Mouse (Mus musculus) brain, adult 2 months (tissue): ENCODE measurements around the gene Syngr2.

Source experiments
- DNase-seq: peaks from one replicate; pipeline ENCODE4 v3.0.0; 2011; ENCODE audit warnings: low read depth, low spot score

The Syngr2 gene

DNA sequence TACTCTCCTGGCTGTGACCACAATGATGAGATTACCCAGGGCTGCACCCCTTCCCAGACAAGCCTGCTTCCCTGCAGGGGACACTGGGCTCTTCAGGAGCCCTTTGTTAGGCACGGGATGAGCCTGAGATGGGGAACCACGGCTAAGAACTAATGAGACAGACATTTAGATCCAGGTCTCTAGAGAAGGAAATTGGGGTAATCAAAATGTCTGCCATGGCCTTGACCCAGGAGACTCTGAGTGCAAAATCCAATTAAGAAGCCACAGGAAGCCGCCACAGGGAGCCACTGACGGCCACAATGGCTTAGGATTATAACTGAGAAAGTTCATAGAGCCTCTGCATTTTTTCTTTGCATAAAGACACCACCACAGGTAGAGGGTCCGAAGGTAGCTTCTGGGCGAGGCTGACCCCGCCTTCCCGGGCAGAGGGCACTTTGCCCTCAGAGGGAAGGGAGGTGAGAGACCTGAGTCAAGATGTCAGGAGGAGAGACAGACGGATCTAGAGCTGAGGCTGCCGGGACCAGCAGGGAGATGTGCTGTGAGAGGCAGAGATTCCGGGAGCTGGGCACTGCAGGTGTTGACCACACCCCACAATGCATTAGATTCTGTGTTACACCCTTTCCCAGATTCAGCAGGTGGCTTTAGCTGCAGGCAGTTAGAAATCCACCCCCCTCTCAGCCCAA lies 53.8 kb downstream of the Syngr2 start:
- DNase-seq = no peak
